Mouse (Mus musculus): Measurements from ENCODE around the gene Spryd3. TPM values are rescaled to one million over a fixed set of nuclear protein-coding genes. Genes with fewer than 3 reads are reported as not detected.

Gene Spryd3
- polyA plus RNA-seq, 1 experiment = 26.0 TPM

DNA sequence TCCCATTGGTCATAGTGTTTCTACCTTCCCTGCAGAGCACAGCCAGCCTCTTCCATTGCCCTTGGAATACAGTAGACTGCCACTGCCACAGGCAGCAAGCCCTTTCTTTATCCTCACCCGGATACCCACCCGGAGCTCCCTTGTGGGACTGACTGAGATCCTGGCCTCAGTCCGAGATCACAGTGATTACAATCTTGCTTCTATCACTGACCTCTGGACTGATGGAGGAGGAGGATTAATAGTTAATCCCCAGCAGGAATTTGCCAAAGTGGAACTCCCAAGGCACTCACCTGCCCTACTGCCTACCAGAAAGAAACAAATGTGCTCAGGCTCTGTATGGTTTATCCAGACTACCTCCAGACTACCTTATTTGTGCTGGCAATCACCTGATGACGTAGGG, 13.5 kb upstream of the Spryd3 start:
- no peak overlapping the region for H3K4me3 ChIP-seq (ENCODE audit: extremely low read depth, insufficient read depth, insufficient read length)
- 93% methylated on average over 4 of the region's 4 CpGs for WGBS
- no peaks in the 10 kb centered on the region; the same call in 1 of the 2 replicates for H3K27me3 ChIP-seq (ENCODE audit: control insufficient read depth, insufficient read depth, low read length)
- no peaks in the 10 kb centered on the region for H3K36me3 ChIP-seq (ENCODE audit: control insufficient read depth, insufficient read depth, low read length)
- H3K27ac ChIP-seq (ENCODE audit: insufficient read depth, low read length) = no peak overlapping the region
- TF ChIP-seq CTCF (IDR thresholded peaks at IDR 0.05; ENCODE audit: extremely low read depth, insufficient read depth, insufficient read length, insufficient replicate concordance) = no peak
- no peak for TF ChIP-seq POLR2A (IDR thresholded peaks at IDR 0.05; ENCODE audit: low read depth, low read length)
- no peak for DNase-seq (ENCODE audit: low read depth in 1 of 2, low spot score in 2 of 2)
- H3K4me1 ChIP-seq (ENCODE audit: control insufficient read depth, insufficient read depth, insufficient read length) = no peaks in the 10 kb centered on the region

DNA sequence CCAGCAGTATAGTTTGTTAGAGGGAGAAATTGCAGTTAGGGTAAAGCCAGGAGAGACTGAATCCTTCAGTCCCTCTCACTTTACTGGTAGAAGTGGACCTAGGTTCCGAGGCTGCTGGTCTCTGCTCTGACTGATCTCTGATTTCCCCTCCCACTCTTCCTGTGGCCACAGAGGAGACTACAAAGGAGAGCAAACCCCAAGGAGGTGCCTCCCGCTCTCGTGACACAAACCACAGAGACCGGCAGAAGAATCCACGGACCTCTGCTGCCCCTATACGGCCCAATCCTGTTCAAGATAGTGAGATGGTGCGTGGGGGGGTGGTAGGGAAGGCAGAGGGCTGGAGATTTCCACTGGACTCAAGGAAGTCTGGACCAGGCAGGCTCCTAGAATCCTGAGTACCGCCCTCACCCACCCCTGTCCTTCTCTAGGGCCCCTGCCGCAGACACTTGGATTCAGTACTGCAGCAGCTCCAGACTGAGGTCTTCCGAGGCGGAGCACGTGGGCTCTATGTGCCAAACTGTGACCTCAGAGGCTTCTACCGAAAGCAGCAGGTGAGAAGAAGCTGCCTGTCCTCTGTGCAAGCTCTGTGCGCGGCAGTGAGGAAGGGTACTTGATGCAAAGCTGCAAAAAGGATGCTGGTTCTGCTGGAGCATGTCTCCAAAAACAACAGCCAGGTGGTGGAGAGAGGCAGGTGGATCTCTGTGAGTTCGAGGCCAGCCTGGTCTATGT, 11.8 kb upstream of the Spryd3 start:
- WGBS = 49% methylated on average over 16 of the region's 16 CpGs
- TF ChIP-seq CTCF (IDR thresholded peaks at IDR 0.05; ENCODE audit: extremely low read depth, insufficient read depth, insufficient read length, insufficient replicate concordance) (no peak), POLR2A (IDR thresholded peaks at IDR 0.05; ENCODE audit: low read depth, low read length) (no peak)

DNA sequence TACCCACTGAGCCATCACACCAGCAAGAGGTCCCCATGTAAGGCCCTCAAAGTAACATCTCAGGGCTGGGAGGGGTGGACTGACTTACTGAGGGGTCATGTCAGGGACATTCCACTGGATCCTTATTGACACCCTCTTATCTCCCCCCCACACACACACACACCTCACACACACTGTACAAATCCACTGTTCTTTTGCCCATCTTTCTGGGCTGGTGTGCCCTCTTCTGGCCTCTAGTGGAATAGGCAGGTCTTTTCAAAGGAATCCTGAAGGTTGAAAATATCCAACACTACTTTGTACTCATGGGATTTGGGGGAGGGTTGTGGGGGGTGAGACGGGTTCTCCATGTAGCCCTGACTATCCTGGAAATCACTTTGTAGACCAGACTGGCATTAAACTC, 10.8 kb upstream of the Spryd3 start:
- no peaks in the 10 kb centered on the region; the same call in 1 of the 2 replicates for H3K27me3 ChIP-seq (ENCODE audit: control insufficient read depth, insufficient read depth, low read length)
- TF ChIP-seq POLR2A (IDR thresholded peaks at IDR 0.05; ENCODE audit: low read depth, low read length) = no peak
- TF ChIP-seq CTCF (IDR thresholded peaks at IDR 0.05; ENCODE audit: extremely low read depth, insufficient read depth, insufficient read length, insufficient replicate concordance) = peak; percentile 53; the same call in 1 of the 2 replicates
- no peak overlapping the region for H3K4me3 ChIP-seq (ENCODE audit: extremely low read depth, insufficient read depth, insufficient read length)
- WGBS = 3% methylated on average over 1 of the region's 1 CpGs
- no peaks in the 10 kb centered on the region for H3K4me1 ChIP-seq (ENCODE audit: control insufficient read depth, insufficient read depth, insufficient read length)
- H3K27ac ChIP-seq (ENCODE audit: insufficient read depth, low read length) = no peak overlapping the region
- DNase-seq (ENCODE audit: low read depth in 1 of 2, low spot score in 2 of 2) = peak in 1 of 2 experiments; percentile 14
- H3K36me3 ChIP-seq (ENCODE audit: control insufficient read depth, insufficient read depth, low read length) = no peaks in the 10 kb centered on the region

More for the DNA sequence above, 11.8 kb upstream of the Spryd3 start:
- no peak for DNase-seq (ENCODE audit: low read depth in 1 of 2, low spot score in 2 of 2)
- Histone ChIP-seq H3K4me3 (ENCODE audit: extremely low read depth, insufficient read depth, insufficient read length) (no peak overlapping the region), H3K27ac (ENCODE audit: insufficient read depth, low read length) (no peak overlapping the region), H3K27me3 (ENCODE audit: control insufficient read depth, insufficient read depth, low read length) (no peaks in the 10 kb centered on the region; the same call in 1 of the 2 replicates), H3K4me1 (ENCODE audit: control insufficient read depth, insufficient read depth, insufficient read length) (no peaks in the 10 kb centered on the region), H3K36me3 (ENCODE audit: control insufficient read depth, insufficient read depth, low read length) (no peaks in the 10 kb centered on the region)

- no peaks in the 10 kb centered on the region; the same call in 1 of the 2 replicates for H3K27me3 ChIP-seq (ENCODE audit: control insufficient read depth, insufficient read depth, low read length)
- WGBS = 82% methylated on average over 5 of the region's 5 CpGs
These were observed 10.1 kb upstream of the Spryd3 start for GRCm38 (mm10) chr15:102146089-102146488.

GRCm38 (mm10) chr15:102145330-102145729, 9.3 kb upstream of the Spryd3 start:
- Histone ChIP-seq H3K27me3 (ENCODE audit: control insufficient read depth, insufficient read depth, low read length) (no peaks in the 10 kb centered on the region; the same call in 1 of the 2 replicates), H3K4me1 (ENCODE audit: control insufficient read depth, insufficient read depth, insufficient read length) (no peaks in the 10 kb centered on the region), H3K36me3 (ENCODE audit: control insufficient read depth, insufficient read depth, low read length) (no peaks in the 10 kb centered on the region), H3K27ac (ENCODE audit: insufficient read depth, low read length) (no peak overlapping the region), H3K4me3 (ENCODE audit: extremely low read depth, insufficient read depth, insufficient read length) (no peak overlapping the region)
- WGBS = 91% methylated on average over 10 of the region's 10 CpGs
- DNase-seq (ENCODE audit: low read depth in 1 of 2, low spot score in 2 of 2) = no peak
- no peak for TF ChIP-seq CTCF (IDR thresholded peaks at IDR 0.05; ENCODE audit: extremely low read depth, insufficient read depth, insufficient read length, insufficient replicate concordance)
- no peak for TF ChIP-seq POLR2A (IDR thresholded peaks at IDR 0.05; ENCODE audit: low read depth, low read length)

More at GRCm38 (mm10) chr15:102146089-102146488, 10.1 kb upstream of the Spryd3 start:
- Histone ChIP-seq H3K27ac (ENCODE audit: insufficient read depth, low read length) (no peak overlapping the region), H3K4me3 (ENCODE audit: extremely low read depth, insufficient read depth, insufficient read length) (no peak overlapping the region), H3K36me3 (ENCODE audit: control insufficient read depth, insufficient read depth, low read length) (no peaks in the 10 kb centered on the region), H3K4me1 (ENCODE audit: control insufficient read depth, insufficient read depth, insufficient read length) (no peaks in the 10 kb centered on the region)
- TF ChIP-seq CTCF (IDR thresholded peaks at IDR 0.05; ENCODE audit: extremely low read depth, insufficient read depth, insufficient read length, insufficient replicate concordance) (no peak), POLR2A (IDR thresholded peaks at IDR 0.05; ENCODE audit: low read depth, low read length) (no peak)
- DNase-seq (ENCODE audit: low read depth in 1 of 2, low spot score in 2 of 2) = no peak

DNA sequence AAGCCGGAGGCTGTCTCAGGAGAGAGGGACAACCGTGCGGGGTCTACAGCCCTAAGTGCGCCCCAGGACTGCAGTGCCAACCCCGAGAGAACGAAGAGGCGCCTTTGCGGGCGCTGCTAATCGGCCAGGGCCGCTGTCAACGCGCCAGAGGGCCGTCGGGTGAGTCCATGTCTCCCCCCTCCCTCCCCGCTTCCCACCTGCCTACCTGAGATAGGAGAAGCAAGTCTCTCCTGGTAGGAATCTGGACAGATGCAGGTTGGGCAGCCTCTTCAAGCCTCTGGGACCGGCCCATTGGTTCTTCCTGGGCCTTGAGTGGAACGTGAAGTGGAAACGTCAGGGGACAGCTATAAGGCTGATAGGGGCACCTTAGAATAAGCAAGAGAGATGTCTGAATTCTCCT, 8.7 kb upstream of the Spryd3 start:
- no peak for TF ChIP-seq CTCF (IDR thresholded peaks at IDR 0.05; ENCODE audit: extremely low read depth, insufficient read depth, insufficient read length, insufficient replicate concordance)
- TF ChIP-seq POLR2A (IDR thresholded peaks at IDR 0.05; ENCODE audit: low read depth, low read length) = no peak
- H3K4me1 ChIP-seq (ENCODE audit: control insufficient read depth, insufficient read depth, insufficient read length) = no peaks in the 10 kb centered on the region
- no peaks in the 10 kb centered on the region; the same call in 1 of the 2 replicates for H3K27me3 ChIP-seq (ENCODE audit: control insufficient read depth, insufficient read depth, low read length)

GRCm38 (mm10) chr15:102144274-102144711, 8.3 kb upstream of the Spryd3 start, which contains the start of gene Igfbp6:
Gene Igfbp6 (plus strand): TSS chr15:102144362.
- TF ChIP-seq POLR2A (IDR thresholded peaks at IDR 0.05; ENCODE audit: low read depth, low read length) (no peak), CTCF (IDR thresholded peaks at IDR 0.05; ENCODE audit: extremely low read depth, insufficient read depth, insufficient read length, insufficient replicate concordance) (no peak)
- no peak for DNase-seq (ENCODE audit: low read depth in 1 of 2, low spot score in 2 of 2)
- WGBS = 46% methylated on average over 22 of the region's 22 CpGs
- no peaks in the 10 kb centered on the region; the same call in 1 of the 2 replicates for H3K27me3 ChIP-seq (ENCODE audit: control insufficient read depth, insufficient read depth, low read length)
- H3K4me1 ChIP-seq (ENCODE audit: control insufficient read depth, insufficient read depth, insufficient read length) = no peaks in the 10 kb centered on the region
- H3K4me3 ChIP-seq (ENCODE audit: extremely low read depth, insufficient read depth, insufficient read length) = no peak within 1 kb of the TSS
- no peaks in the 10 kb centered on the region for H3K36me3 ChIP-seq (ENCODE audit: control insufficient read depth, insufficient read depth, low read length)
- H3K27ac ChIP-seq (ENCODE audit: insufficient read depth, low read length) = no peak within 1 kb of the TSS

More for the DNA sequence above, 8.7 kb upstream of the Spryd3 start:
- DNase-seq (ENCODE audit: low read depth in 1 of 2, low spot score in 2 of 2) = no peak
- 50% methylated on average over 19 of the region's 19 CpGs for WGBS
- Histone ChIP-seq H3K27ac (ENCODE audit: insufficient read depth, low read length) (no peak overlapping the region), H3K4me3 (ENCODE audit: extremely low read depth, insufficient read depth, insufficient read length) (no peak overlapping the region), H3K36me3 (ENCODE audit: control insufficient read depth, insufficient read depth, low read length) (no peaks in the 10 kb centered on the region)
